Comparison of ENCODE assay signal across 8 mouse cellular contexts in the genomic region with DNA sequence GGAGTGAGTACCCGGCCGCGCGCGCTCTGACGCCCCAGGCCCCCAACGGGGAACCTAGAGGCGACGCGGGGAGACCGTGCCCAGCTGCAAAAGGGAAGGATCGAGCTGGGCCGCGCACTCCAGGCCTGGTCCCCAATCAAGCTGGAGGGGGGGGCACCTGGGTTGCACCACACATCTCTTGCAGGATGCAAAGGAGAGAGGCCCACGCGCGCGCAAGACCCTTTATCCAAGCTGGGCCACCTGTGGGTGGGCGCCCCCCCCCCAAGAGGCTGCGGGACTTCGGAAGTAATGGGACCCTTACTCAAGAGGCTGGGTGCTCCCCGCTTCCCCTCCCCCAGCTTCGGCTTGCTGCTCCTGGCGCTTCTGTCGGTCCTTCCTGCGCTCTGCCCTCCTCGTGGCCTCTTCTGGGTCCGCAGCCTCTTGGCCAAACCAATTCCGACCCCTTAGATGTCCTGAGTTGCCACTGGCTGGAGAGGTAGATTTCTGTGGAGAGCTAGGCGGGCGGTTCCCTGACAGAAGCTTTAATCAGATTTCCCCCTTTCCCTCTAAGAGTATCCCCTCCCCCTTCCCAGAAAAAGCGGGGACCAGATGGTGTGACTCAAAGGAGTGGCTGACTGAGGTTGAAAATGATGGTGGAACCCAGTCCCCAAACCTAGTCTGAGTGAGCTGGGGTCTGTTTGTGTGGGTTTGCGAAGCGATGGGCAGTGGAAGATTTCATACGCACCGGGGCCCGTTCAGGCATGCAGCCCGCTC. TPM values are rescaled to one million over a fixed set of nuclear protein-coding genes. Genes with fewer than 3 reads are reported as not detected.
DNase-seq lines count a peak whose midpoint lies in the region; ATAC-seq and TF ChIP-seq lines count a peak whose summit lies in the region.

No protein-coding gene starts in this region.

- no peaks in the 10 kb centered on the region for H3K9me3 ChIP-seq in E14TG2a.4 (ENCODE audit: low read length)
- no peaks in the 10 kb centered on the region for H3K9me3 ChIP-seq in hindbrain, embryonic 11.5 days (ENCODE audit: control insufficient read depth, low read length)
- no peaks in the 10 kb centered on the region for H3K9me3 ChIP-seq in limb, embryonic 13.5 days
- H3K9me3 ChIP-seq in neural tube, embryonic 14.5 days (ENCODE audit: control insufficient read depth, low read length) = no peaks in the 10 kb centered on the region

- peak overlapping the region; percentile 90 for H3K27ac ChIP-seq in gastrocnemius, adult 2 months
- H3K27ac ChIP-seq in hindbrain, embryonic 11.5 days (ENCODE audit: low read depth, low read length) = peak overlapping the region; percentile 86
- peak overlapping the region; percentile 75 for H3K27ac ChIP-seq in limb, embryonic 13.5 days
- peak overlapping the region; percentile 88 for H3K27ac ChIP-seq in neural tube, embryonic 14.5 days (ENCODE audit: low read depth, low read length)

- H3K4me1 ChIP-seq in E14TG2a.4 (replicated peaks; ENCODE audit: low read depth, low read length) = peaks cover 56% of the 10 kb centered on the region
- H3K4me1 ChIP-seq in hindbrain, embryonic 11.5 days (replicated peaks; ENCODE audit: control insufficient read depth, insufficient read depth, low read length) = peaks cover 3% of the 10 kb centered on the region; the same call in 1 of the 2 replicates
- peaks cover 23% of the 10 kb centered on the region for H3K4me1 ChIP-seq in limb, embryonic 13.5 days
- peaks cover 19% of the 10 kb centered on the region for H3K4me1 ChIP-seq in neural tube, embryonic 14.5 days (ENCODE audit: control insufficient read depth, insufficient read depth, low read length)

- H3K9ac ChIP-seq in hindbrain, embryonic 11.5 days (ENCODE audit: low read depth, low read length) = peak overlapping the region; percentile 96
- H3K9ac ChIP-seq in limb, embryonic 13.5 days = peak overlapping the region; percentile 95
- H3K9ac ChIP-seq in neural tube, embryonic 14.5 days (replicated peaks; ENCODE audit: low read depth, low read length) = peak overlapping the region; percentile 97

- no peaks in the 10 kb centered on the region for H3K36me3 ChIP-seq in E14TG2a.4 (ENCODE audit: insufficient read depth, low read length)
- H3K36me3 ChIP-seq in hindbrain, embryonic 11.5 days (ENCODE audit: control insufficient read depth, insufficient read depth, low read length) = no peaks in the 10 kb centered on the region
- no peaks in the 10 kb centered on the region; the same call in 1 of the 2 replicates for H3K36me3 ChIP-seq in limb, embryonic 13.5 days
- no peaks in the 10 kb centered on the region for H3K36me3 ChIP-seq in neural tube, embryonic 14.5 days (ENCODE audit: control insufficient read depth, insufficient read depth, low read length)

- peaks cover 35% of the 10 kb centered on the region for H3K27me3 ChIP-seq in E14TG2a.4 (ENCODE audit: insufficient read depth, low read length)
- no peaks in the 10 kb centered on the region for H3K27me3 ChIP-seq in hindbrain, embryonic 11.5 days (ENCODE audit: control insufficient read depth, insufficient read depth, low read length)
- no peaks in the 10 kb centered on the region; the same call in 1 of the 2 replicates for H3K27me3 ChIP-seq in limb, embryonic 13.5 days
- no peaks in the 10 kb centered on the region; the same call in 1 of the 2 replicates for H3K27me3 ChIP-seq in neural tube, embryonic 14.5 days (ENCODE audit: control insufficient read depth, insufficient read depth, low read length)

- DNase-seq in gastrocnemius, adult 2 months = no peak
- no peak for DNase-seq in gastrocnemius, postnatal 4 days (ENCODE audit: low spot score in 2 of 2)
- DNase-seq in embryo, embryonic 9.5 days (ENCODE audit: extremely low spot score) = peak; percentile 64
- peak; percentile 68 for DNase-seq in hindbrain, embryonic 11.5 days (ENCODE audit: low spot score)
- DNase-seq in gastrocnemius, postnatal 36 days = no peak

- peak overlapping the region; percentile 93 for H3K4me3 ChIP-seq in gastrocnemius, adult 2 months
- peak overlapping the region; percentile 91 for H3K4me3 ChIP-seq in E14TG2a.4 (replicated peaks; ENCODE audit: low read length)
- peak overlapping the region; percentile 86 for H3K4me3 ChIP-seq in hindbrain, embryonic 11.5 days (ENCODE audit: low read depth, low read length)
- H3K4me3 ChIP-seq in limb, embryonic 13.5 days = peak overlapping the region; percentile 85
- peak overlapping the region; percentile 85 for H3K4me3 ChIP-seq in neural tube, embryonic 14.5 days (ENCODE audit: low read depth, low read length)

- 2% methylated on average over 37 of the region's 38 CpGs for WGBS in hindbrain, embryonic 11.5 days
- WGBS in limb, embryonic 13.5 days = 2% methylated on average over 37 of the region's 38 CpGs
- WGBS in neural tube, embryonic 14.5 days = under 1% methylated on average over 38 of the region's 38 CpGs

- no peak for TF ChIP-seq CTCF in gastrocnemius, adult 2 months (IDR thresholded peaks at IDR 0.05)
- TF ChIP-seq CTCF in E14TG2a.4 (conservative IDR thresholded peaks at IDR 0.05; ENCODE audit: low read length) = no peak

- H3K4me2 ChIP-seq in hindbrain, embryonic 11.5 days (replicated peaks; ENCODE audit: low read depth, low read length) = peak overlapping the region; percentile 91
- peak overlapping the region; percentile 91 for H3K4me2 ChIP-seq in limb, embryonic 13.5 days (replicated peaks)
- H3K4me2 ChIP-seq in neural tube, embryonic 14.5 days (ENCODE audit: low read depth, low read length) = peak overlapping the region; percentile 80

- peak; percentile 48 for ATAC-seq in hindbrain, embryonic 11.5 days (ENCODE audit: low FRiP score)
- peak; percentile 62 for ATAC-seq in limb, embryonic 13.5 days (ENCODE audit: low FRiP score, low read depth)
- peak; percentile 57 for ATAC-seq in neural tube, embryonic 14.5 days (ENCODE audit: low read depth)

- intact Hi-C loops in gastrocnemius, adult 2 months (cut with DNase I) = loop anchor here (2.0 kb wide), 1 partner anchor 19 kb away; no protein-coding TSS in a partner anchor
- intact Hi-C loops in gastrocnemius, postnatal 36 days (cut with DNase I) = loop anchor here (1.0 kb wide), 1 partner anchor 18 kb away; no protein-coding TSS in a partner anchor

RNA-seq across cellular contexts. Expression of a gene that starts 0.5 kb away (rescaled TPM):
- total RNA-seq in gastrocnemius, adult 2 months (2021) = 10 to 100 TPM; 18.1 to 23.0 TPM
- 10 to 100 TPM; 42.1 to 50.8 TPM for total RNA-seq in gastrocnemius, postnatal 4 days (2021)
- polyA plus RNA-seq in hindbrain, embryonic 11.5 days (2014; fragmentation: Nextera tagmentation; extraction: Ambion mirVana) = 129 and 132 TPM in 2 replicates
- 101 TPM in 2 replicates for polyA plus RNA-seq in limb, embryonic 13.5 days (2015; fragmentation: Nextera tagmentation; extraction: Ambion mirVana)
- 233 and 247 TPM in 2 replicates for polyA plus RNA-seq in neural tube, embryonic 14.5 days (2014; fragmentation: Nextera tagmentation; extraction: Ambion mirVana)
- 10 to 100 TPM; 13.8 to 21.4 TPM for total RNA-seq in gastrocnemius, postnatal 36 days (2021)

RNA-seq across cellular contexts. Expression of a gene that starts 3.2 kb away (rescaled TPM):
- total RNA-seq in gastrocnemius, adult 2 months (2021) = not detected
- not detected for total RNA-seq in gastrocnemius, postnatal 4 days (2021)
- polyA plus RNA-seq in hindbrain, embryonic 11.5 days (2014; fragmentation: Nextera tagmentation; extraction: Ambion mirVana) = 0.13 TPM in 1 of 2 replicates, not detected in the other
- 0.11 TPM in 1 of 2 replicates, not detected in the other for polyA plus RNA-seq in limb, embryonic 13.5 days (2015; fragmentation: Nextera tagmentation; extraction: Ambion mirVana)
- not detected in 2 replicates for polyA plus RNA-seq in neural tube, embryonic 14.5 days (2014; fragmentation: Nextera tagmentation; extraction: Ambion mirVana)
- not detected for total RNA-seq in gastrocnemius, postnatal 36 days (2021)

RNA-seq across cellular contexts. Expression of a gene that starts 16.8 kb away (rescaled TPM):
- 1 to 10 TPM; 1.0 to 1.5 TPM for total RNA-seq in gastrocnemius, adult 2 months (2021)
- 1 to 10 TPM; 1.1 to 2.1 TPM for total RNA-seq in gastrocnemius, postnatal 4 days (2021)
- polyA plus RNA-seq in hindbrain, embryonic 11.5 days (2014; fragmentation: Nextera tagmentation; extraction: Ambion mirVana) = 1.5 TPM in 2 replicates
- polyA plus RNA-seq in limb, embryonic 13.5 days (2015; fragmentation: Nextera tagmentation; extraction: Ambion mirVana) = 7.0 and 7.8 TPM in 2 replicates
- 1.7 and 2.3 TPM in 2 replicates for polyA plus RNA-seq in neural tube, embryonic 14.5 days (2014; fragmentation: Nextera tagmentation; extraction: Ambion mirVana)
- total RNA-seq in gastrocnemius, postnatal 36 days (2021) = 1 to 10 TPM; 1.2 to 1.8 TPM

RNA-seq across cellular contexts. Expression of a gene that starts 26.9 kb away (rescaled TPM):
- total RNA-seq in gastrocnemius, adult 2 months (2021) = not detected
- total RNA-seq in gastrocnemius, postnatal 4 days (2021) = under 1 TPM in 1 of 2 experiments, not detected in 1; 0.42 TPM
- polyA plus RNA-seq in hindbrain, embryonic 11.5 days (2014; fragmentation: Nextera tagmentation; extraction: Ambion mirVana) = 0.59 and 0.69 TPM in 2 replicates
- polyA plus RNA-seq in limb, embryonic 13.5 days (2015; fragmentation: Nextera tagmentation; extraction: Ambion mirVana) = 0.90 and 1.4 TPM in 2 replicates
- polyA plus RNA-seq in neural tube, embryonic 14.5 days (2014; fragmentation: Nextera tagmentation; extraction: Ambion mirVana) = 0.35 and 0.36 TPM in 2 replicates
- total RNA-seq in gastrocnemius, postnatal 36 days (2021) = not detected

RNA-seq across cellular contexts. Expression of a gene that starts 27.2 kb away (rescaled TPM):
- 10 to 100 TPM; 46.1 to 53.6 TPM for total RNA-seq in gastrocnemius, adult 2 months (2021)
- total RNA-seq in gastrocnemius, postnatal 4 days (2021) = 10 to 100 TPM; 45.0 to 52.5 TPM
- 79.4 and 80.5 TPM in 2 replicates for polyA plus RNA-seq in hindbrain, embryonic 11.5 days (2014; fragmentation: Nextera tagmentation; extraction: Ambion mirVana)
- polyA plus RNA-seq in limb, embryonic 13.5 days (2015; fragmentation: Nextera tagmentation; extraction: Ambion mirVana) = 93.0 and 95.4 TPM in 2 replicates
- polyA plus RNA-seq in neural tube, embryonic 14.5 days (2014; fragmentation: Nextera tagmentation; extraction: Ambion mirVana) = 89.3 and 93.7 TPM in 2 replicates
- total RNA-seq in gastrocnemius, postnatal 36 days (2021) = 10 to 100 TPM; 35.1 to 40.1 TPM

Comparison
In these comparisons a context has a peak if more than half of its experiments do, and no peak if none do; other contexts are left out.
1. DNase-seq: peak in embryo, embryonic 9.5 days (single experiment) and hindbrain, embryonic 11.5 days (single experiment); none in gastrocnemius, adult 2 months (single experiment), gastrocnemius, postnatal 4 days (0 of 2) and gastrocnemius, postnatal 36 days (0 of 2).
2. Peak in every context shown above with its lines, with median percentiles within 50 percentile points of each other: H3K27ac ChIP-seq, H3K4me3 ChIP-seq, ATAC-seq, H3K4me2 ChIP-seq and H3K9ac ChIP-seq.